ENCODE assay signal across 9 mouse cellular contexts in genomic region chr9:59484760-59485159, GRCm38 (mm10). TPM values are rescaled to one million over a fixed set of nuclear protein-coding genes. Genes with fewer than 3 reads are reported as not detected.
DNase-seq lines count a peak whose midpoint lies in the region; ATAC-seq and TF ChIP-seq lines count a peak whose summit lies in the region.
"Had no signal": no experiment of that assay in that cellular context is flagged by ENCODE, and none has a peak within 500 bp of the region (broad histone marks: within the 10 kb centered on the region; RNA-seq: fewer than 3 reads in every experiment).

No protein-coding gene starts in this region.

- no peak for ATAC-seq in liver, embryonic 12.5 days
- no peak for ATAC-seq in megakaryocyte progenitor cell, adult 5-6 weeks (replicated peaks; ENCODE audit: poor library complexity)

- intact Hi-C loops in gastrocnemius, adult 2 months (cut with DNase I): loop anchor here (5.0 kb wide), 1 partner anchor 132 kb away; the partner anchor contains the start of gene Bbs4

- no peaks in the 10 kb centered on the region; the same call in 1 of the 2 replicates for H3K4me1 ChIP-seq in embryonic fibroblast, embryonic 13.5 days (ENCODE audit: control insufficient read depth, insufficient read depth, low read length)
- H3K4me1 ChIP-seq in liver, embryonic 12.5 days: peaks cover 41% of the 10 kb centered on the region

- peaks cover 7% of the 10 kb centered on the region for H3K36me3 ChIP-seq in liver, embryonic 12.5 days

- no peak for TF ChIP-seq CTCF in gastrocnemius, adult 2 months (IDR thresholded peaks at IDR 0.05)
- TF ChIP-seq CTCF in embryonic fibroblast, embryonic 13.5 days (IDR thresholded peaks at IDR 0.05; ENCODE audit: borderline replicate concordance, insufficient read depth, low read length): no peak

- H3K9ac ChIP-seq in liver, embryonic 12.5 days: peak overlapping the region; percentile 92

- H3K4me2 ChIP-seq in liver, embryonic 12.5 days: peak overlapping the region; percentile 79

- no peaks in the 10 kb centered on the region for H3K9me3 ChIP-seq in liver, embryonic 12.5 days (replicated peaks)

- WGBS in liver, embryonic 12.5 days (ENCODE audit: insufficient replicate concordance): 8% methylated on average over 7 of the region's 7 CpGs

- H3K27me3 ChIP-seq in liver, embryonic 12.5 days (replicated peaks): no peaks in the 10 kb centered on the region
- H3K27me3 ChIP-seq: Patski had no signal

- H3K4me3 ChIP-seq in gastrocnemius, adult 2 months: peak overlapping the region; percentile 96
- H3K4me3 ChIP-seq in embryonic fibroblast, embryonic 13.5 days (ENCODE audit: insufficient read depth, low read length): peak overlapping the region; percentile 100
- peak overlapping the region; percentile 99 for H3K4me3 ChIP-seq in liver, embryonic 12.5 days

- DNase-seq in gastrocnemius, adult 2 months: no peak
- no peak for DNase-seq in gastrocnemius, adult 18-20 months (ENCODE audit: low spot score)
- DNase-seq in A20 (ENCODE audit: low read depth, low spot score): peak; percentile 57
- DNase-seq in gastrocnemius, adult 8-10 months (ENCODE audit: low spot score in 2 of 2): no peak
- DNase-seq in kidney, postnatal 25 days: no peak

- peak overlapping the region; percentile 99 for H3K27ac ChIP-seq in gastrocnemius, adult 2 months
- H3K27ac ChIP-seq in embryonic fibroblast, embryonic 13.5 days (ENCODE audit: insufficient read depth, low read length): peak overlapping the region; percentile 74; the same call in 1 of the 2 replicates
- peak overlapping the region; percentile 99; the same call in 1 of the 2 replicates for H3K27ac ChIP-seq in liver, embryonic 12.5 days

- no peak for TF ChIP-seq POLR2A in embryonic fibroblast, embryonic 13.5 days (IDR thresholded peaks at IDR 0.05; ENCODE audit: low read depth, low read length)

RNA-seq across cellular contexts. Expression of gene Arih1, which starts 1.7 kb away (rescaled TPM):
- 100 to 1,000 TPM; 101 to 117 TPM for total RNA-seq in gastrocnemius, adult 2 months (2021)
- 100 to 1,000 TPM in 1 of 2 experiments, 10 to 100 TPM in 1; 96.9 to 110 TPM for total RNA-seq in gastrocnemius, adult 18-20 months (2021)
- 162 TPM in 2 replicates for polyA plus RNA-seq in embryonic fibroblast, embryonic 13.5 days (2011; ENCODE audit: insufficient read length, low read depth, missing spikeins)
- 13.7 and 15.9 TPM in 2 replicates for polyA plus RNA-seq in liver, embryonic 12.5 days (2016; fragmentation: Nextera tagmentation; extraction: Ambion mirVana)
- 91.4 and 102 TPM in 2 replicates for total RNA-seq in megakaryocyte progenitor cell, adult 5-6 weeks (2015)
- total RNA-seq in megakaryocyte progenitor cell, adult 5-6 weeks (2017): 87.9 and 105 TPM in 2 replicates
- total RNA-seq in gastrocnemius, adult 8-10 months (2022): 100 to 1,000 TPM; 101 to 124 (median 111) TPM

RNA-seq across cellular contexts. Expression of gene Hexa, which starts 54.6 kb away (rescaled TPM):
- total RNA-seq in gastrocnemius, adult 2 months (2021): 10 to 100 TPM; 30.9 to 31.9 TPM
- 10 to 100 TPM; 32.4 to 42.0 TPM for total RNA-seq in gastrocnemius, adult 18-20 months (2021)
- 144 TPM in 2 replicates for polyA plus RNA-seq in embryonic fibroblast, embryonic 13.5 days (2011; ENCODE audit: insufficient read length, low read depth, missing spikeins)
- 42.4 and 42.5 TPM in 2 replicates for polyA plus RNA-seq in liver, embryonic 12.5 days (2016; fragmentation: Nextera tagmentation; extraction: Ambion mirVana)
- total RNA-seq in megakaryocyte progenitor cell, adult 5-6 weeks (2015): 98.6 and 103 TPM in 2 replicates
- 168 and 210 TPM in 2 replicates for total RNA-seq in megakaryocyte progenitor cell, adult 5-6 weeks (2017)
- 10 to 100 TPM; 36.4 to 39.3 (median 39.1) TPM for total RNA-seq in gastrocnemius, adult 8-10 months (2022)

RNA-seq across cellular contexts. Expression of gene Tmem202, which starts 54.9 kb away (rescaled TPM):
- under 1 TPM; 0.53 to 0.56 TPM for total RNA-seq in gastrocnemius, adult 2 months (2021)
- under 1 TPM; 0.62 to 1.00 TPM for total RNA-seq in gastrocnemius, adult 18-20 months (2021)
- 2.3 and 2.4 TPM in 2 replicates for polyA plus RNA-seq in embryonic fibroblast, embryonic 13.5 days (2011; ENCODE audit: insufficient read length, low read depth, missing spikeins)
- polyA plus RNA-seq in liver, embryonic 12.5 days (2016; fragmentation: Nextera tagmentation; extraction: Ambion mirVana): not detected in 2 replicates
- 0.17 TPM in 1 of 2 replicates, not detected in the other for total RNA-seq in megakaryocyte progenitor cell, adult 5-6 weeks (2015)
- total RNA-seq in megakaryocyte progenitor cell, adult 5-6 weeks (2017): not detected in 2 replicates
- under 1 TPM in 3 of 4 experiments, not detected in 1; 0.36 to 0.86 (median 0.54) TPM for total RNA-seq in gastrocnemius, adult 8-10 months (2022)
